Mouse (Mus musculus): ENCODE results near the gene Rxra.

Gene Rxra

DNA sequence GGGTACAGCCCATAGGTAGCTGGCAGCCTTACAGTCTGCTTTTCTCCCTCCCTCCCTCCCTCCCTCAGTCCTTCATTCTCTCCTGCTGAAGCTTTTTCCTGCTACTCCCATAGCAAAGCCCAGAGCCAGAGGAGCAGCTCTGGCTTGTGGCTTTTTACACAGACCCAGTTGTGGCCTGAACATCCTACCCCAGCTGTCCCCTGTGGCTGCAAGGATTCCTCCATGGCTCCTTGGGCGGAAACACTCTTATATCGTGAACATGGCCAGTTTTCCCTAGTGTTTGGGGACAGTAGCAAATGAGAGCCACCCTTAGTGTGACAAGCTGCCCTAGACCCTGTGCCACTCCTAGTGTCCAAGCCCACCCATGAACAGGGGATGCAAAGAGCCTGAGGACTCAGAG lies 58.6 kb downstream of the Rxra start:
- DNase-seq (ENCODE audit: low read depth in 2 of 2, low spot score in 2 of 2) = no peak

DNA sequence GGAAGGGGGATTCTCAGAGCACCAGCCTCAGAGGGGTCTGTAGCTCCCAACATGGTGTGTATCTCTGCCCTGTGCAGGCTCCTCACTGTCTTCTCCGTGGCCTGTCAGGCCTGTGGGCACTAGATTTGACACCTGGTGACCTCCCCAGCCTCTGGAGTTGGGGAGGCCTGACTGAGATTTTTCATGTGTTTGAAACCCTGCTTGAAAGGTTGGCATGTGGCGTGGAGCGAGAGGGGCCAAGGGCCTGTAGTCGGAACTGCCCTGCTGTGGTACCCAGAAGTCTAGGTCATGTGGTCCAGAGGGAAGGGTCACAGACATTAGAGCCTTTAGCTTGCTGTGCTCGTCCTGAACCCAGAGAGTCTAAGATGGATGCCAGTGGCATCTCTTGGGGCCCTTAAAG lies 60.6 kb downstream of the Rxra start:
- DNase-seq (ENCODE audit: low read depth in 2 of 2, low spot score in 2 of 2) = no peak

DNA sequence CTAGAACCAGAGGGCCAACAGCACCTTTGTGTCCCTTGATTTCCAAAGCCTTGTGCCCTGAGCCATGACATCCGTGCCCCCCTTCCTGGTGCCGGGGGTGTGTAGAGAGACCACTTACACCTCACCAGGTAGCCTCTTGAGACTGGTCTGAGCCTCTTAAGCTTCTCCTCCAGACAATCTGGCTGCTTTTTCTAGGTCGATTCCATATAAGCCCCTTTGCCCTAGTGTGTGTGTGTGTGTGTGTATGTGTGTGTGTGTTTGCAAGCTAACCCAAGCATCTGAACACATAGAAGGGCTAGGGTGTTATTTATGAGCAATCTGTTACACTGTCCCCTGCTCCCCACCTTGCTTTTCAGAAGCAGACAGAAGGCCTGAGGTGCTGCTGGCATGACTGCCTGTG lies 62.2 kb downstream of the Rxra start:
- DNase-seq (ENCODE audit: low read depth in 2 of 2, low spot score in 2 of 2) = no peak

DNA sequence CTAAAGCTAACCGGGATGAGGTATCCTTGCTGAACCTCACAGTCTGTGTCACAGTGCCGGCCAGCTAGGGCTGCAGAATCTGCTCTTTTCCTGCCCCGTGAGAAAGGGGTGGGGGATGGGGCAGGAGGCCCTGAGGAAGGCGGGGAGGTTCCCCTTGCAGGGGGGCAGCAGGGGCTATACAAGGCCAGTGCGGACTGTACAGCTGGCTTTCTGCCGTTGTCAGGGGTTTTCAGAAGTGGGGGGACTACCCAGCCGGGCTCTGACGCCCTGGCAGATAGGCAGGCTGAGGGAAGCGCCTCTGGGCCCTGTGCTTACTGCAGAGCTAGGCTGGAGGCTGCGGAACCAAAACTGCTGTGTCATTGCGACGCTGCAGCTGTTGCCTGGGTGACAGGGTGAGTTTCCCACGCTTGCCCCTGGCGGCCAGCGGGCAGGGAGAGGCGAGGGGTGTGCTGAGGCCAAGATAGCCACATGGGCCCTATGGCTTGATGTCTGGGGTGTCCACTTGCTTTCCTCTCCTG lies 63.9 kb downstream of the Rxra start:
- no peak for DNase-seq (ENCODE audit: low read depth in 2 of 2, low spot score in 2 of 2)

DNA sequence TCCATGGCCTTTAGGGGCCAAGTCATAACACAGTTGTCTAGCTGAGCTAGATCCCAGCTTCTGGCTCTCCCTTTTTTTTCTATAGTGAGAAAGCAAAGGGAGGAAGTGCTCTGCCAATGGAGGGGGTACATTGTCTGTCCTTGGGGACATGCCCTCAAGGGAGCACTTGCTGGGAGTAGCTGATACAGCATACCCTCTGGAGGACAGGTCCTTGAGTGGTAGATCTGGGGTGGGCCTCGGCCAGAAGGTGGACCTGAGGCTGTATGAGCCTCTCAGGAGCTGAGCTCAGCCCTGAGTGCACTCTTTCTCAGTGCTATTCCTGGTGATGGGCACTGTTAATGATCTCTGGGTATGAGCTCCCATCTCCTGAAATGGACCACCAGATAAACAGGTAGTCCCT lies 66.9 kb downstream of the Rxra start:
- no peak for DNase-seq (ENCODE audit: low read depth in 2 of 2, low spot score in 2 of 2)

DNA sequence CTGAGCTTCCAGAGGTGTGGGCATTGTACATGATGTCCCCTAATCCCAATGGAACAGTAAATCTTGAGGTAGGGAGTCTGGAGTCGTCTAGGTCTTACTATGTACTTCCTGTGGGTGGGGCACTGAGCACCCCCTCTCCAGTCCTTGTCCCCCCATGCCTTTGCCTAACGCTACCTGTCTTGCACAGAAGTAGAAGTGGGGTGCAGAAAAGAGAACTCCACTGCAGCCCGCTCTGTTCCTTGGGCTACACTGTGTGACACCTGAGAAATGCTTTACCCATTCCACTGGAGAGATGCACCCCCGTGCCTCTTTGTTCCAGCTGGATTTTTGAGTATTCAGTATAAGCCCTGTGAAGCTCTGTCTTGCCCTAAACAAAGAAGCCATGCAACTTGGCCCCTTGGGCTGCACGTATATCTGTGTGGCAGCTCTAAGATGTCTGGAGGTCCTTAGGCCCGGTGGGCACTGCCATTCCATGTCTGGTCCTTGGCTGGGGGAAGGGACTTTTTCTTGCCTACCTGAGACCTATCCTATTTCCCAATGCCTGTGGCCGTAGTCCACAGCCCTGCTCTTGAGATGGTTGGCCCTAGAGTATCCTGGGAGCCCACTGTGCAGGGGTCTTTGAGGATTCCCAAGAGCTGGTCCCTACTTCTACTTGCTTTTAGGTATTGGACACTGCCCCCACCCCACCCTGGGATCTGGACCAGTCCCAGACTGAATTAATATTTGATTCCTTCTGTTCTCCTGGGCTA lies 67.8 kb downstream of the Rxra start:
- DNase-seq (ENCODE audit: low read depth in 2 of 2, low spot score in 2 of 2) = no peak

DNA sequence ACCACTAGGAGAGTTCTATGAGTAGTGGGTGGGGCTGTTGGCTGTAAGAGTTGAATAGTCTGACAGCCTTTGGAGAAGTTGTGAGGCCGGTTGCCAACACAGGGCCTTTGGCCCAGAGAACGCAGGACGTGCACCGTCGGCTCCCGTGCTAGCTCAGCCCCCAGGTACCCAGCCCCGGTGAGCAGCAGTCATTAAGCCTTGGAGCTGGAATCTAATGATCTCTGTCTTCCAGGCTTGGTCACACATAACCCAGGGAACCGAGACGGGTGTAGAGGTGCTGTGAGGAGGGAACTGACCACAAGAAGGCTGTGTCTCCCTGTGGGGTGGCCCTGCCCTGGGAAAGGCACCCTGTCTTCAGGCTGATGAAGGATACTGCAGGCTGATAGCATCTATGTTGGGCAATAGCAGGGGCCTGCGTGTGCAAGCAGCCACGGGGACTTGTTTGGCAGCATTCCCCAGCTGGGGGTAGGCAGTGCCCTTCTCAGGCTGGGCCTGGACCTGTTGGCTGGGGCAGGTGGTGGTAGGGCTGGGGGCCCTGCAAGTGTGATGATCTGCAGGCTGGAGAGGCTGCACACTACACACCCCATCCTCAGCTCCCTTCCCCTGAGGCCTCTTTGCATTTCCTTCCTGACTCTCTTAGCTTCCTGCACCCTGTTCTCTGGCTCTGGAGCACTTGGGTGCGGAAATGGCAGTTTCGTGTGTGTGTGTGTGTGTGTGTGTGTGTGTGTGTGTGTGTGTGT lies 68.5 kb downstream of the Rxra start:
- DNase-seq (ENCODE audit: low read depth in 2 of 2, low spot score in 2 of 2) = no peak

DNA sequence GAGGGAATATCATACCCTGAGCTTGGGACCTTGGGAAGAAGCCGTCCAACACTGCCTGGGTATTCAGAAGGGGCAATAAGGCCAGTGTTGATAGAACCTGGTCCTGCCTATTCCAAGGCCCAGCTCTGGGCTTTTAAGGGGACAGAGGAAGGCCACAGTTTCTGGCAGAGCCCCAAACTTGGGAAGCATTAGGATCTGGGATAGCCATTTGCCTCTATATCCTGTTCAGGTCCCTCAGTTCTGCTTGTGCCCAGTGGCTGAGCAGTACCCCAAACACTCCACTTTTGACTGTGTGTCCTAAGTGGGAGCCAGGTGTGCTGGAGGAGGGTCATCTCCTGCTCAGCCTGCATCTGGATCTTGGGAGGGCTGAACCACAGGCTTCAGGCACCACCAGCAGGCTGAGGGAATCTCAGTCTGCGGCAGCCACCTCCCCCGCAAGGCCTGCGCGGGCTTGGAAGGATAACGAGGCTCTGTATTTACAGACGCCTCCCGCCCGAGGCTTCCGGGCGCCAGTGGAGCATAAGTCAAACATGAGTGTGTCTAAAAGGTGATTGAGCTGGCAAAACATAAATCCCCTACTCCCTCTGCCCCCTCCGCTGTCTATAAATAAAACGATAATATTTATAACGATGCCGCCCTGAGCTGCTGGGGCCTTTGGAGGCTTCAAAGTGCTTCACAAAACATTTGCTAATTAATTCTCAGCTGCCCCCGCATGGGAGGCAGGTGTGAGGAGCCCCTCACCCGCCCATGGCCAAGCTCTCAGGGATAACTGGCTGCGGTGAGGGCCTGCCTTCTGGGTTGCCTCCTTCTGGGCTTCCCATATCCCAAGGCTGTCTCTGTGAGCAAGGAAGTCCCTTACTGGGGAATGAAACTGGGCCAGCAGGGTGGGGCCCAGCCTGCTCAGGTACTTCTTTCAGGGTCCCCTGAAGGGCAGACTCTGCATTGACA lies 69.7 kb downstream of the Rxra start:
- DNase-seq (ENCODE audit: low read depth in 2 of 2, low spot score in 2 of 2) = no peak

DNA sequence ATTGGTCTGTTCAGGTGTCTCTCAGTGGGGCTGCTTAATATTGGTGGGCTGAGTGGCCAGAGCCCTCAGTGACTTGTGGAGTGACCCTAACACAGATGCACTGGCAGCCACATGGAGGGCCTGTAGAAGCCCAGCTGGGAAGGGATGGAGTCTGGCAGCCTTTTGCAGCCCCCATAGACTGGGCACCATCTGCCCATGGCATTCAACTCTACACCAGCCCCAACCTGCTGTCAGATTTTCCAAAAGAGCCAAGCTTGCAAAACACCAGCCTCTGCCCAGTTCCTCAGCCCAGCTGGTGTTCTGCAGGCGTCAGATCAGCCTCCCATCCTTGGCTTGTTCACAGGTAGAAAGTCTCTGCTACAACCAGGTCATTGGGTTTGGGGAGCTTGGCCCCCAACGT lies 70.6 kb downstream of the Rxra start:
- no peak for DNase-seq (ENCODE audit: low read depth in 2 of 2, low spot score in 2 of 2)

DNA sequence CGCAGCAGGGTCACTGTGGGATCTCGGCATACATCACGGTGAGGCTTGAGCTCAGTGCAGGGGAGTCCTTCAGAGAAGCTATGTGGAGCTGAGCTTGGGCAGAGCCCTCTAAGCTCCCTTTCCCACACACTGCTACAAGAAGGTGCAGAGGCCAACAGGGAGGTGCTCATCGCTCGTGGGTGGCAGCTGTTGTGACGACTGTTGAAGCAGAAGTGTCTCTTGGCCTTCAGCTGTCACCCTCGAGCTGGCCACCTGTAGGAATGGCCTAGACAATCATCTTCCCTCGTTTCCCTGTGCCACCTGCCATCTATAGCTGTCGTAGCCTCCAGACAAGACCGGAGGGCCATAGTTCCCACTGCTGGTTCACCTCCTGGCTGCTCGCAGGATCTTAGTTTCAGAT lies 72.7 kb downstream of the Rxra start:
- no peak for DNase-seq (ENCODE audit: low read depth in 2 of 2, low spot score in 2 of 2)

DNA sequence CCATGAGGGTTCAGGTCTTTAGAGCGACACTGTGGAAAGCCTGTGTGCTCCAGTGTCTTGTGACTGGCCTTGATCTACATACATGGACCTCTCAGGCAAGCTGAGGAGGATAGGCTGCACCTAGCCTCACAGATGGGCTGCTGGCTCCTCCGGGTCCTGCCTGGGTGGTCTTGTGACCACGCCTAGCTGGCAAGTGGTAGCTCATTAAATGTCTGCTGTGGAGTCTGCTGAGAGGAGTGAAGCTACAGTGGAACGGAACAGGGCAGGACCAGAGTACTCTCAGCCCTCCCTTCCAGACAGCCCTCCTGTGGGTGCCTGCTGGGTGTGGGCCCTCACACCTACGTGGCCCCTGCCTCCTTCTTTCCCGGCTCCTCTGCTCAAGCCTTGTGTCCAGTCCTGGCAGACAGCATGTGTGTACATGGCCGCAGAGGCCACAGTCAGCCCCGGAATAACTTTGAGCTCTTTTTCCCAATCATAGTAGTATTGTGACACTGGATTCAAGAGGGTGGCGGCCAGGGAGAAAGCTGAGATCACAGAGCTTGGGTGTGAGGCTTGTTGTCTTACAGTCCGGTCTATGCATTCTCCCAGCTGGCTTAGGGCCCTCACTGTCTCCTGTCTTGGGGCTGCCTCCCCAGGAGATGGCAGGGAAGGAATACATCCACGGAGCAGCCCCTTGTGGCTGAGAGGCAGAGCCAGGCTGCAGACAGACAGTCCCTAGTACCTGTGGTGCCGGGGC lies 74.3 kb downstream of the Rxra start:
- no peak for DNase-seq (ENCODE audit: low read depth in 2 of 2, low spot score in 2 of 2)

DNA sequence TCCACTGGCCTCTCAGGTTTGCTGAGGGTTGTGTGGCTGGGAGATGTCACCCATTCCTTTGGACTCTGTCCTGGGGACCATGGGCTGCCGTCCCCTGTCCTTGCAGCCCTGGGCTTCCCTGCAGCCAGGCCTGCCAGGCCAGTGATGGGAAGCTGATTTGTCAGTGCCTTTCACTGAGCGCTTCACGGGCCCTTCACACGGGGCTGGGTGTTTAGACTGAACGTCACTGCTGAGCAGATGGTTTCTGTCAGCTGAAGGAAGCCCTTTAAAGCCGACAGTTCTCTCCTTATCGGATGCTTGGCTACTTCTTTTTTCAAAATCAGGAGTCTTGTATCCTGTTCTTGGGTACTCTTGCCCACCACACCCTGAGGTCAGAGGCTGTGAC lies 74.9 kb downstream of the Rxra start:
- no peak for DNase-seq (ENCODE audit: low read depth in 2 of 2, low spot score in 2 of 2)

DNA sequence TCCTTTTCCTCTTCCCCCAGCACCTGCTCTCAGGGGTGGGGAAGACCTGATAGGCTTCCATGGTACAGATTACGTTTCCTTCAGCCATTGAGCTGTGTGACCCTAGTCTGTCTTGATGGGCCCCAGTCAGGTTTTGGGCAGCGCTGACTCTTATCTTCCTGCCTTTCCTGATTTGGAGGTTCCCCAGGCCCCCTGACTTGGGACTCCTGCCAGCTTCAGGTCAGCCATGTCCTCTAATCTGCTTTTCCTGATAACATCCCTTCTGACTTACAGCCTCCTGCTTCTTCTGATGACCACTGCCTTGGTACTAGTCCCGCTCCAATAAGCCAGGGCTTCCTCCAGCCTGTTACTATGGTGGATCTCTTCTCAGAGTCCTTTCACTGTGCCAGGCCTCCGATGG lies 75.6 kb downstream of the Rxra start:
- no peak for DNase-seq (ENCODE audit: low read depth in 2 of 2, low spot score in 2 of 2)

DNA sequence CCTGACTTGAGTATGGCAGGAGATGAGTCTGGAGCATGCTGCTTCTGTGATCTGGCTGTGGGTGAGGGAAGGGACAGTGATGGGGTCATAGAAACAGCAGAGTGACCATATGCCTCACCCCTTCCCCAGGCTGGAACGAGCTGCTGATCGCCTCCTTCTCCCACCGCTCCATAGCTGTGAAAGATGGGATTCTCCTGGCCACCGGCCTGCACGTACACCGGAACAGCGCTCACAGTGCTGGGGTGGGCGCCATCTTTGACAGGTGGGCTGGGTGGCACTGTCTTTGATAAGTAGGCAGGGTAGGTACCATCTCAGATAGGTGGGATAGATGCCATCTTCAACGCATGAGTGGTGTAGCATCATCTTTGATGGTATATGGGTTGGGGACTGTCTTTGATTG lies 77.9 kb downstream of the Rxra start:
- no peak for DNase-seq (ENCODE audit: low read depth in 2 of 2, low spot score in 2 of 2)

DNA sequence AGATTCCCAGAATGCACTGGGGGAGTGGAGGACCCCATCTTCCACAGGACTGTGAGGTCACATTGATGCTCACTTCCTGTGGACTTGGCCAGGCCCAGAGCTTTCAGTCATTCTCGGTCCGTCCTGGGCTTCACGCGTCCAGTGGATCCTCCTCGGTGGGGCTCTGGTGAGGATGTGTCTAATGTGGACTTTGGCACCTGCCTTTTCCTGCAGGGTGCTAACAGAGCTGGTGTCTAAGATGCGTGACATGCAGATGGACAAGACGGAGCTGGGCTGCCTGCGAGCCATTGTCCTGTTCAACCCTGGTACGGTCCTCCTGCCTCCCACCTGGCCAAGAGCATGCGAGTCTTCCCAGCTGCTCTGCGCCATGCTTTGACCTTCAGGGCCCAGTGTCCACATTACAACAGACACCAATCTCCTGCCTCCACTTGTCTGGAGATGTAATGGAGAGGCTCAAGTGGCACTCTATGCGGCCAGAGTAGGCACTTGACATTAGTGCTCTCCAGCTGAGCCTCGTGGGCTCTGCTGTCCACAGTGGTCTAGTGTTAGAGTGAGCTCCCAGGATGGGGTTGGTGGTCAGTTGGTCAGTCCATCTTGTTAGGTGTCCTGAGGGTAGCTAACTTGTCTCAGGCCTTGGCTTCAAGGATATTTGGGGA lies 79.9 kb downstream of the Rxra start:
- DNase-seq (ENCODE audit: low read depth in 2 of 2, low spot score in 2 of 2) = no peak

DNA sequence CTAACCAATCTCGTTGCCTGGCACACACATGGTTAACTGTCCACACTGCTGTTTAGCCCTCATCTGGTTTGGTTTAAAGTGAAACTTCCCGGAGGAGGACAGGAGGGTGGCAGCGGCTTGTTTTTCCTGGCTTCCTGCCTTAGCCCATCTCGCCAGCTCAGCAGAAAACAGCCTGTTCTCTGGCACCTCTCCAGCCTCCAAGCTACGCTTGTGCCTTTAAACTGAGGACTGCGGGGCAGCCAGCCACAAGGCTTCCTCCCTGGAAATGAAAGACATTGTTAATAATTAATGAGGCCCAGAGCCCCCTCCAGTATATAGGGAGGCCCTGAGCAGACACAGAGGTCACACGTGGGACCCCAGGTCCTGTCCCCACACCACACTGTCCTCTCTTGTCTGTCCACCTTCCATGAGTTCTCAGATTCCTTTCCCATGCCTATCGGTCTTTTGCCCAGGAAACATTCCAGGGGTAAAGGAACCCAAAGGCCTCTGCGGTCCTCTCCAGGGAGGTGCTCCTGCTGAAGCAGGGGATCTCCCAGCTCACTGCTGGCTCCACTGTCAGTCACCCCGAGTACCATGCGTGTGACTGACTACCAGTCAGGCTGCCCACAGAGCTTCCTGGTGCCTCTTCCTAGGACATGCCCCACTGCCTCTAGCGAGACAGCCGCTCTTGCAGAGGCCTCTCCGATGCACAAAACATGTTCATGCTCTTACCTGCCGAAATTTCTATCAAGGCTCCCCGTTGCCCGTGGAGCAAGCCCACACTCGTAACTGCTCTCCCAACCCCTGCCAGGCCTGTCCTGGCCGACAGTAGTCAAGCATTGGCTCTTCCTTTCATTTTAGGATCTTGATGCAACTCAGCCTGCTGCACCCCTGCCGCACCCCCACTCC lies 82.4 kb downstream of the Rxra start:
- DNase-seq (ENCODE audit: low read depth in 2 of 2, low spot score in 2 of 2) = no peak

DNA sequence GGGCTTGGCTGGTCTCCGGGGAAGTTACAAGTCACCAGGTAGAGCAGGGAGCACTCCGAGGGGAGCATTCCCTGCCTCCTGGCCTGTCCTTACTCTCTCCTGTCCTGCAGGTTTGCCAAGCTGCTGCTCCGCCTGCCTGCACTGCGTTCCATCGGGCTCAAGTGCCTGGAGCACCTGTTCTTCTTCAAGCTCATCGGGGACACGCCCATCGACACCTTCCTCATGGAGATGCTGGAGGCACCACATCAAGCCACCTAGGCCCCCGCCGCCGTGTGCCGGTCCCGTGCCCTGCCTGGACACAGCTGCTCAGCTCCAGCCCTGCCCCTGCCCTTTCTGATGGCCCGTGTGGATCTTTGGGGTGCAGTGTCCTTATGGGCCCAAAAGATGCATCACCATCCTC lies 83.2 kb downstream of the Rxra start:
- DNase-seq (ENCODE audit: low read depth in 2 of 2, low spot score in 2 of 2) = no peak

DNA sequence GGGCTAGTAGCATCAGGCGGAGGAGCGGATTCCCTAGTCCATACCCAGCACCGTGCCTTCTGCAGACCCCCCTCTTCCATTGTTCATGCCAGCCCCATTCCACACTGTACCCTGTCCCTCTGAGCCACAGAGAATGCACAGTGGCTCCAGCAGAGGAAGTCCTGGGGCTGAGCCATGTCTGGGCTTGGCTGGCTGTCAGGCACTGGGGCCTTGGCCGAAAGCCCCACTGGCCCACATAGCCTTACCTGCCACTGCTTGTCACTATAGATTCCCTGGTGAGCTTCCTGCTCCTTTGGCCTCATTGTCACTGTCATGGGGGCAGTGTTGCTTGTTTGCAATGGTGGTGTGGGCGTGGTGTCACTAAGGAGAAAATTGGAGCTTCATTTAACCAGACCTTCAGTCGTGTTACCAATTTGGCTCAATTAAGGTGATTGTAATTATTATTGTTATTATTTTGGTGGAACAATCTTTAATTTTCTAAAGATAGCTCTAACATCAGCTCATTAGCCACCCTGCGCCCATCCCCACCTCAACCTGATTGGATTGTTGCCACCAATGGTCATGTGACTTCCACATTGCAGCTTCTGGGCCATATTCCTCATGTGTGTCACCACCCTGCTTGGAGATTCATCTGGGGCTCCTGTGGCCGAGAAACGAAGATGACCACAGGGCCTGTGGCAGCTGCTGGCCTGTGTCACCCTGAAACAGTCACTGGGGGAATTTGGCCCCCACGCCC lies 85.2 kb downstream of the Rxra start:
- no peak for DNase-seq (ENCODE audit: low read depth in 2 of 2, low spot score in 2 of 2)

DNA sequence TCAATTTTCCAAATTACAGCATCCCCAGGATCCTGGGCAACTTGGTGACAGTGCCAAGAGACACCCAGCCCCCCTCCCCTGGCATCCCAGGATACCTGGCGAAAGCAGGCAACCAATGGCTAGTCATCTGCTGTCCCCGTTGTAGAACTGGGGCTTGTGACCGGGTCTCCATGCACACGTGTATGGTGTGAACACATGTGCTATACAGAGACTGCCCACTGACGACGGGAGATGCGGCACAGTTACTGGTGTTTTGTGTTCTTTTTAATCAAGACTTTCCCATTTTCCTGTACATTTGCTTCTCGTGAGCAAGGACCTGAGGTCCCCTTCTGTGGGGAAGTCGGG lies 85.7 kb downstream of the Rxra start:
- DNase-seq (ENCODE audit: low read depth in 2 of 2, low spot score in 2 of 2) = no peak
